Mouse (Mus musculus) C2C12 (cell line): ENCODE data around the gene Atp5b. TPM values are rescaled to one million over a fixed set of nuclear protein-coding genes. Genes with fewer than 3 reads are reported as not detected.
"Not testable (repeated sequence)": the region's sequence is repeated elsewhere in the genome, so short reads cannot be mapped to it uniquely, and the experiment has no call there.

Experiments used
- H3K27me3 ChIP-seq: one replicate; pipeline ENCODE4 v1.6.1; 2011; ENCODE audit not compliant: control insufficient read depth, insufficient read depth, insufficient read length
- H3K36me3 ChIP-seq: one replicate; pipeline ENCODE4 v1.6.1; 2011; ENCODE audit not compliant: control insufficient read depth, insufficient read depth
- H3K4me3 ChIP-seq: one replicate; pipeline ENCODE4 v1.5.1; 2011; ENCODE audit warnings: mild to moderate bottlenecking, control low read depth; ENCODE audit not compliant: poor library complexity, insufficient read depth, severe bottlenecking
- H3K79me2 ChIP-seq: one replicate; pipeline ENCODE4 v1.6.1; 2011; ENCODE audit not compliant: control insufficient read depth, insufficient read depth
- H3K79me3 ChIP-seq: one replicate; pipeline ENCODE4 v1.6.1; 2011; ENCODE audit warnings: low read depth, control low read depth
- H3ac ChIP-seq: one replicate; pipeline ENCODE3; 2011; ENCODE audit warnings: low read depth; ENCODE audit not compliant: control insufficient read depth, insufficient read length
- CEBPB ChIP-seq: IDR thresholded peaks from one replicate; pipeline ENCODE4 v1.6.1; 2011; ENCODE audit warnings: low read depth, mild to moderate bottlenecking, control low read depth, moderate library complexity
- CTCF ChIP-seq: IDR thresholded peaks from one replicate; pipeline ENCODE4 v1.5.1; 2011; ENCODE audit not compliant: control insufficient read depth, insufficient read depth, insufficient read length
- FOSL1 ChIP-seq: IDR thresholded peaks from one replicate; pipeline ENCODE4 v1.8.0; 2011; ENCODE audit warnings: mild to moderate bottlenecking, low read length; ENCODE audit not compliant: poor library complexity, insufficient read depth, severe bottlenecking
- MAX ChIP-seq: IDR thresholded peaks from one replicate; pipeline ENCODE4 v1.6.1; 2011; ENCODE audit warnings: mild to moderate bottlenecking, control low read depth
- MYOD1 ChIP-seq: IDR thresholded peaks from one replicate; pipeline ENCODE4 v1.6.1; 2011; ENCODE audit warnings: low read depth; ENCODE audit not compliant: control insufficient read depth, insufficient read length
- MYOG ChIP-seq: IDR thresholded peaks from one replicate; pipeline ENCODE4 v1.6.1; 2011; ENCODE audit not compliant: control insufficient read depth, insufficient read length; ENCODE audit errors: extremely low read depth
- USF1 ChIP-seq: IDR thresholded peaks from one replicate; pipeline ENCODE4 v1.6.1; 2011; ENCODE audit warnings: low read depth, mild to moderate bottlenecking, control low read depth, moderate library complexity
- polyA plus RNA-seq: library from polyadenylated mRNA; unstranded; fragments of >200 nt; fragmentation: generic; extraction: Trizol; gene quantifications from one replicate; pipeline ENCODE4 v1.2.1, GENCODE M21; 2012; ENCODE audit warnings: missing spikeins

Gene Atp5b
- polyA plus RNA-seq, 1 experiment: 3,917 TPM

DNA sequence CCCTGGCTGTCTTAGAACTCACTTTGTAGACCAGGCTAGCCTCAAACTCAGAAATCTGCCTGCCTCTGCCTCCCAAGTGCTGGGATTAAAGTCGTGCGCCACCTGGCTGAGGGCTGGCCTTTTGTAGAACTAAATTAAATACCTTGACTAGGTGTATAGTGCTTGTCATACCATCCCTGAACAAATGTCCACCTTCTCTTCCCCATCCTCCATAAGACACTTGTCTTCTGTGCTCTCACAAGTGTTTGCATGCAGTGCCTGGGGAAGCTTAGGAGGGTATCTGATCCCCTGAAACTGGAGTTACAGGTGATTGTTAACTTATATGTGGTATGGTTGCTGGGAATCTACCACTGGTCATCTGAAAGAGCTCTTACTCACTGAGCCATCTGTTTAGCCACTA lies 32.7 kb upstream of the Atp5b start:
- H3K79me3 ChIP-seq: peaks cover 10% of the 10 kb centered on the region
- no peaks in the 10 kb centered on the region for H3K27me3 ChIP-seq
- H3K4me3 ChIP-seq: no peak overlapping the region
- peaks cover 61% of the 10 kb centered on the region for H3K36me3 ChIP-seq
- no peak for TF ChIP-seq MYOD1
- no peak for TF ChIP-seq MAX
- no peak for TF ChIP-seq FOSL1
- TF ChIP-seq MYOG: no peak
- no peak for TF ChIP-seq CTCF
- TF ChIP-seq CEBPB: no peak
- TF ChIP-seq USF1: no peak
- H3ac ChIP-seq: no peak overlapping the region
- peaks cover 14% of the 10 kb centered on the region for H3K79me2 ChIP-seq

- H3K36me3 ChIP-seq: peaks cover 48% of the 10 kb centered on the region
- H3K79me2 ChIP-seq: peaks cover 2% of the 10 kb centered on the region
- H3K79me3 ChIP-seq: peaks cover 2% of the 10 kb centered on the region
- TF ChIP-seq FOSL1 (no peak), USF1 (no peak), CTCF (no peak), MYOD1 (no peak)
- no peaks in the 10 kb centered on the region for H3K27me3 ChIP-seq
- H3K4me3 ChIP-seq: no peak overlapping the region
- no peak overlapping the region for H3ac ChIP-seq
Observed at GRCm38 (mm10) chr10:128051589-128051988, 31.5 kb upstream of the Atp5b start.

DNA sequence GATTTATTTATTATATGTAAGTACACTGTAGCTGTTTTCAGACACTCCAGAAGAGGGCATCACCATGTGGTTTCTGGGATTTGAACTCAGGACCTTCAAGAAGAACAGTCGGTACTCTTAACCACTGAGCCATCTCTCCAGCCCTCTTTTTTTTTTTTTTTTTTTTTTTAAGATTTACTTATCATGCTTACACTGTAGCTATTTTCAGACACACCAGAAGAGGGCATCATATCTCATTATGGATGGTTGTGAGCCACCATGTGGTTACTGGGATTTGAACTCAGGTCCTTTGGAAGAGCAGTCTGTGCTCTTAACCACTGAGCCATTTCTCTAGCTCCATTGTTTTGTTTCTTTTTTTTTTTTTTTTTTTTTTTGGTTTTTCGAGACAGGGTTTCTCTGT lies 30.9 kb upstream of the Atp5b start:
- not testable (repeated sequence) for H3K79me3 ChIP-seq, H3ac ChIP-seq, H3K27me3 ChIP-seq, H3K79me2 ChIP-seq, H3K4me3 ChIP-seq
- H3K36me3 ChIP-seq: peaks cover 43% of the 10 kb centered on the region

DNA sequence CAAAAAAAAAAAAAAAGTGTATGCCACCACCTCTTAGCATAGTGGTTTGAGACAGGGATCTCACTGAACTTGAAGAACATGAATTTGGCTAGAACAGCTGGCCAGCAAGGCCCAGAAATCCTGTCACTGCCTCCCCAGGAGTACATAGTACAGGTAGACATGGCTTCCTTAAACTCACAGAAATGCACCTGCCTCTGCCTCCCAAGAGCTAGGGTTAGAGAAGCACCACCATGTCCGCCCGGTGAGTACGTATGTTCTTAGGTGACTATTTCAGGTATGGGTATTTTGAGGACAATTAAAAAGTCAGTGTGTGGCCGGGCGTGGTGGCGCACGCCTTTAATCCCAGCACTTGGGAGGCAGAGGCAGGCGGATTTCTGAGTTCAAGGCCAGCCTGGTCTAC lies 30.1 kb upstream of the Atp5b start:
- Histone ChIP-seq H3K79me3 (peaks cover 2% of the 10 kb centered on the region), H3ac (no peak overlapping the region), H3K36me3 (peaks cover 36% of the 10 kb centered on the region), H3K79me2 (peaks cover 6% of the 10 kb centered on the region), H3K27me3 (no peaks in the 10 kb centered on the region), H3K4me3 (no peak overlapping the region)
- TF ChIP-seq MYOD1: no peak
- TF ChIP-seq USF1: no peak
- TF ChIP-seq MYOG: no peak
- TF ChIP-seq FOSL1: no peak
- TF ChIP-seq MAX: no peak
- TF ChIP-seq CTCF: no peak
- no peak for TF ChIP-seq CEBPB

GRCm38 (mm10) chr10:128058184-128058583 lies 24.9 kb upstream of the Atp5b start:
- peak overlapping the region; percentile 96 for H3K4me3 ChIP-seq
- H3K36me3 ChIP-seq: peaks cover 27% of the 10 kb centered on the region
- no peak for TF ChIP-seq MYOD1
- TF ChIP-seq CEBPB: no peak
- TF ChIP-seq MAX: no peak
- TF ChIP-seq USF1: no peak
- no peak for TF ChIP-seq FOSL1
- TF ChIP-seq MYOG: no peak
- TF ChIP-seq CTCF: no peak
- no peaks in the 10 kb centered on the region for H3K27me3 ChIP-seq
- peaks cover 40% of the 10 kb centered on the region for H3K79me3 ChIP-seq
- peaks cover 53% of the 10 kb centered on the region for H3K79me2 ChIP-seq
- H3ac ChIP-seq: peak overlapping the region; percentile 90

GRCm38 (mm10) chr10:128058601-128059151 lies 24.4 kb upstream of the Atp5b start, which contains the start of gene Ptges3:
TSS of gene Ptges3 (plus strand) at chr10:128058954.
- H3ac ChIP-seq: peak within 1 kb of the TSS; percentile 100
- peaks cover 58% of the 10 kb centered on the region for H3K79me2 ChIP-seq
- peak within 1 kb of the TSS; percentile 96 for H3K4me3 ChIP-seq
- H3K79me3 ChIP-seq: peaks cover 45% of the 10 kb centered on the region
- peaks cover 31% of the 10 kb centered on the region for H3K36me3 ChIP-seq
- no peaks in the 10 kb centered on the region for H3K27me3 ChIP-seq
- TF ChIP-seq FOSL1: no peak
- no peak for TF ChIP-seq USF1
- TF ChIP-seq CEBPB: no peak
- no peak for TF ChIP-seq CTCF
- no peak for TF ChIP-seq MYOG
- peak; percentile 43 for TF ChIP-seq MAX
- no peak for TF ChIP-seq MYOD1
